Mouse (Mus musculus): ENCODE data around the gene A1cf.

DNA sequence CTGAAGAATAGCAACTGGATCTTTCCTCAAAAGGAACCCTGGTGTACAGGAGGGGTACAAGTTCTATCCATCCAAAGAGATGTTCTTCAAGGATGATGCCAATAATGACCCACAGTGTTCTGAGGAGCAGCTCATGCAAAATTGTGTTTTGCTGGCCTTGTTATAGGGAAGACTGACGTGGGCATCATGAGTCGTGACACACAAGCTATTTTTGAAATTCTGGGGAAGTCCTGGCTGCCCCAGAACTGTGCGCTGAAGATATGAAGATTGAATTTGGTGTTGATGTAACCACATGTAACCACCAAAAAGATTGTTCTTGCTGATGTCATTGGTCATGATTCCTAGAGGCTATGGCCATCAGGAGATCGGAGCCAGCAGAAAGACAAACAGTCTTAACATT lies 45.4 kb downstream of the A1cf start:
- TF ChIP-seq HCFC1 (IDR thresholded peaks at IDR 0.05; ENCODE audit: borderline replicate concordance, insufficient read depth, low read length) (no peak), MAFK (IDR thresholded peaks at IDR 0.05; ENCODE audit: insufficient read depth, low read depth, low read length) (no peak)
